Comparison of ENCODE assay signal across 16 mouse cellular contexts in the genomic region with DNA sequence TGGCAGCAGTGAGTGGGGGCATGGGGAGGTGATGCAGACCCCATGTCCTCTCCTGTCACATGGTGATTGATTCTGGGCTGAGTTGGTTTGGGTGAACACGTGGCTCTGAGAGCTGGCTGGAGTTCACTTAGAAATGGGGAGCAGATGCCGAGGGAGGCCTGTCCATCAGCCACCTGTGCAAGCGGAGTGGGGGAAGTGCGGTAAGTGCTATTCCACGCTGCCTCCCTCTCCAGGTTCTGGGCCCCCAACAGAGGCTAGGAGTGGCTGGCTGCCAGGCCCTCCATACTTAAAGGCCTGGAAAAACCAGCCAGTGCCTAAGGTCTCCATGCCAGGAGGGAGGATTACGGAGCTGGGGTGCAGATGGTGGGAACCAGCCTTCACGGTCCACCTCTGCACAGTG.
A peak's percentile ranks its signal among the peaks of the same experiment; 100 is the strongest.
DNase-seq lines count a peak whose midpoint lies in the region; ATAC-seq and TF ChIP-seq lines count a peak whose summit lies in the region.
"Had no signal": no experiment of that assay in that cellular context is flagged by ENCODE, and none has a peak within 500 bp of the region (broad histone marks: within the 10 kb centered on the region; RNA-seq: fewer than 3 reads in every experiment).

No protein-coding gene starts in this region.

- 50% methylated on average over 7 of the region's 7 CpGs for WGBS in hindbrain, embryonic 13.5 days
- WGBS in hindbrain, embryonic 11.5 days: 54% methylated on average over 7 of the region's 7 CpGs
- WGBS in limb, embryonic 12.5 days: 25% methylated on average over 7 of the region's 7 CpGs

- no peak overlapping the region for H3K9ac ChIP-seq in hindbrain, embryonic 13.5 days
- H3K9ac ChIP-seq in hindbrain, embryonic 11.5 days (ENCODE audit: low read depth, low read length): no peak overlapping the region
- H3K9ac ChIP-seq in limb, embryonic 12.5 days (replicated peaks): no peak overlapping the region

- peaks cover 31% of the 10 kb centered on the region for H3K4me1 ChIP-seq in hindbrain, embryonic 13.5 days (replicated peaks)
- H3K4me1 ChIP-seq in hindbrain, embryonic 11.5 days (replicated peaks; ENCODE audit: control insufficient read depth, insufficient read depth, low read length): peaks cover 8% of the 10 kb centered on the region
- H3K4me1 ChIP-seq in limb, embryonic 12.5 days (replicated peaks): peaks cover 87% of the 10 kb centered on the region

- H3K4me3 ChIP-seq in hindbrain, embryonic 13.5 days: no peak overlapping the region
- H3K4me3 ChIP-seq in hindbrain, embryonic 11.5 days (ENCODE audit: low read depth, low read length): no peak overlapping the region
- H3K4me3 ChIP-seq in limb, embryonic 12.5 days (replicated peaks): no peak overlapping the region

- H3K9me3 ChIP-seq in hindbrain, embryonic 13.5 days: no peaks in the 10 kb centered on the region
- H3K9me3 ChIP-seq in hindbrain, embryonic 11.5 days (ENCODE audit: control insufficient read depth, low read length): no peaks in the 10 kb centered on the region
- H3K9me3 ChIP-seq in limb, embryonic 12.5 days: no peaks in the 10 kb centered on the region

- no peak overlapping the region for H3K4me2 ChIP-seq in hindbrain, embryonic 13.5 days
- H3K4me2 ChIP-seq in hindbrain, embryonic 11.5 days (replicated peaks; ENCODE audit: low read depth, low read length): no peak overlapping the region
- no peak overlapping the region for H3K4me2 ChIP-seq in limb, embryonic 12.5 days
- H3K4me2 ChIP-seq: liver, embryonic 11.5 days had no signal

- TF ChIP-seq CTCF in brain, embryonic 14.5 days (IDR thresholded peaks at IDR 0.05; ENCODE audit: borderline replicate concordance, extremely low read depth, insufficient read depth, insufficient read length): no peak

- ATAC-seq in hindbrain, embryonic 13.5 days (ENCODE audit: low FRiP score): 0 out of 2 replicates have a peak, but pooled peaks have one; percentile 36
- ATAC-seq in hindbrain, embryonic 11.5 days (ENCODE audit: low FRiP score): no peak
- peak; percentile 47 for ATAC-seq in limb, embryonic 12.5 days (ENCODE audit: insufficient number of reproducible peaks, insufficient read depth, low FRiP score, low TSS enrichment, low read depth)

- DNase-seq in cerebellum, postnatal 14 days: peak; percentile 45 to 57
- DNase-seq in cerebellum, adult 11 months: no peak
- DNase-seq in hindbrain, embryonic 11.5 days (ENCODE audit: low spot score): no peak
- peak; percentile 41 for DNase-seq in brain, embryonic 14.5 days (ENCODE audit: low read depth)
- DNase-seq in spleen, postnatal 10 days (ENCODE audit: low spot score in 2 of 2): no peak
- DNase-seq in adrenal gland, adult 18-20 months (ENCODE audit: low spot score in 2 of 2): no peak
- DNase-seq: adrenal gland, adult 2 months; heart, postnatal 36 days; kidney, adult 18-20 months; kidney, postnatal 36 days; lung, postnatal 10 days; thymus, postnatal 36 days had no signal

- no peaks in the 10 kb centered on the region for H3K36me3 ChIP-seq in hindbrain, embryonic 13.5 days
- H3K36me3 ChIP-seq in hindbrain, embryonic 11.5 days (ENCODE audit: control insufficient read depth, insufficient read depth, low read length): no peaks in the 10 kb centered on the region
- no peaks in the 10 kb centered on the region for H3K36me3 ChIP-seq in limb, embryonic 12.5 days

- H3K27me3 ChIP-seq in hindbrain, embryonic 13.5 days: peaks cover 8% of the 10 kb centered on the region; the same call in 1 of the 2 replicates
- no peaks in the 10 kb centered on the region for H3K27me3 ChIP-seq in hindbrain, embryonic 11.5 days (ENCODE audit: control insufficient read depth, insufficient read depth, low read length)
- H3K27me3 ChIP-seq in limb, embryonic 12.5 days: no peaks in the 10 kb centered on the region

- no peak for TF ChIP-seq POLR2A in brain, embryonic 14.5 days (IDR thresholded peaks at IDR 0.05; ENCODE audit: borderline replicate concordance, extremely low read depth, insufficient read depth, insufficient read length, poor library complexity, severe bottlenecking)

- no peak overlapping the region for H3K27ac ChIP-seq in hindbrain, embryonic 13.5 days
- no peak overlapping the region for H3K27ac ChIP-seq in hindbrain, embryonic 11.5 days (ENCODE audit: low read depth, low read length)
- peak overlapping the region; percentile 64 for H3K27ac ChIP-seq in limb, embryonic 12.5 days
- H3K27ac ChIP-seq: stomach, postnatal 0 days had no signal

Comparison
In these comparisons a context has a peak if more than half of its experiments do, and no peak if none do; other contexts are left out.
1. DNase-seq: peak in cerebellum, postnatal 14 days (2 of 2) and brain, embryonic 14.5 days (single experiment); none in cerebellum, adult 11 months (single experiment), hindbrain, embryonic 11.5 days (single experiment), spleen, postnatal 10 days (0 of 2) and adrenal gland, adult 18-20 months (0 of 2).